Mouse (Mus musculus): Measurements from ENCODE around the gene Stag1.

Stag1 gene

GRCm38 (mm10) chr9:100597546-100597945, at the start of gene Stag1:
TSS of gene Stag1 (plus strand) at chr9:100597798.
- DNase-seq (ENCODE audit: low spot score) = no peak

GRCm38 (mm10) chr9:100548313-100548712, 49.3 kb upstream of the Stag1 start:
- DNase-seq (ENCODE audit: low spot score) = peak; percentile 20

GRCm38 (mm10) chr9:100555686-100556085, 41.9 kb upstream of the Stag1 start:
- DNase-seq (ENCODE audit: low spot score) = no peak

GRCm38 (mm10) chr9:100558023-100558573, 39.5 kb upstream of the Stag1 start:
- DNase-seq (ENCODE audit: low spot score) = no peak

- DNase-seq (ENCODE audit: low spot score) = no peak
Observed at GRCm38 (mm10) chr9:100558991-100559390, 38.6 kb upstream of the Stag1 start.

GRCm38 (mm10) chr9:100560251-100560890, 37.2 kb upstream of the Stag1 start:
- no peak for DNase-seq (ENCODE audit: low spot score)

- no peak for DNase-seq (ENCODE audit: low spot score)
Observed at GRCm38 (mm10) chr9:100569798-100570625, 27.6 kb upstream of the Stag1 start.

- no peak for DNase-seq (ENCODE audit: low spot score)
Observed at GRCm38 (mm10) chr9:100570626-100571233, 26.9 kb upstream of the Stag1 start, which contains the start of gene Slc35g2. TSS of gene Slc35g2 (minus strand) at chr9:100571090.

- no peak for DNase-seq (ENCODE audit: low spot score)
Observed at GRCm38 (mm10) chr9:100571511-100571910, 26.1 kb upstream of the Stag1 start.

- DNase-seq (ENCODE audit: low spot score) = no peak
Observed at GRCm38 (mm10) chr9:100573300-100573699, 24.3 kb upstream of the Stag1 start.

- no peak for DNase-seq (ENCODE audit: low spot score)
Observed at GRCm38 (mm10) chr9:100573942-100574341, 23.7 kb upstream of the Stag1 start.

- no peak for DNase-seq (ENCODE audit: low spot score)
Observed at GRCm38 (mm10) chr9:100580196-100580740, 17.3 kb upstream of the Stag1 start.

GRCm38 (mm10) chr9:100581543-100582492, 15.8 kb upstream of the Stag1 start:
- DNase-seq (ENCODE audit: low spot score) = no peak

GRCm38 (mm10) chr9:100582883-100583575, 14.6 kb upstream of the Stag1 start:
- no peak for DNase-seq (ENCODE audit: low spot score)

GRCm38 (mm10) chr9:100584031-100584430, 13.6 kb upstream of the Stag1 start:
- no peak for DNase-seq (ENCODE audit: low spot score)

GRCm38 (mm10) chr9:100590462-100590861, 7.1 kb upstream of the Stag1 start:
- DNase-seq (ENCODE audit: low spot score) = no peak

- DNase-seq (ENCODE audit: low spot score) = no peak
Observed at GRCm38 (mm10) chr9:100596317-100596716, 1.3 kb upstream of the Stag1 start.

GRCm38 (mm10) chr9:100599761-100600328, 2.2 kb downstream of the Stag1 start:
- DNase-seq (ENCODE audit: low spot score) = no peak

GRCm38 (mm10) chr9:100602130-100602529, 4.5 kb downstream of the Stag1 start:
- no peak for DNase-seq (ENCODE audit: low spot score)

GRCm38 (mm10) chr9:100603156-100603555, 5.6 kb downstream of the Stag1 start:
- DNase-seq (ENCODE audit: low spot score) = no peak
